In the genomic region with DNA sequence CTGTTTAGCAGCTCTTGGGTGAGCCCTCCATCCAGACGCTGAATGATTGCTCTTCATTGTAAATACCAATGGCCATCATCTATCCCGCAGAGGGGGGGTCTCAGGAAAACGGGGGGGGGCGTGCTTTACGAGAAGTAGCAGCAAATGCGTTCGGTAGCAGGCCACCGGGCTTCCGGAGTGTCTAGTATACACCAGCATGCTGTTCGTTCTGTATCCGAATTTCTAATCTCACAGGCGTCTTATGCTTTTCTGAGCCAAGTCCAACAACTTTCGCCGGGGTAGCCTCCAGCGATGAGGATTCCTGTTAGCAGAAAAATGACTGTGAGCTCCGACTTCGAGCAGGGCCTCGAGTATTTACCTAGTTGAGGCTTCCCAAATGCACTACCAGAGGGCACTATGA, we compare ENCODE assay signal across 8 mouse cellular contexts.
DNase-seq lines count a peak whose midpoint lies in the region; ATAC-seq and TF ChIP-seq lines count a peak whose summit lies in the region.

No protein-coding gene starts in this region.

- H3K4me2 ChIP-seq in intestine, postnatal 0 days (replicated peaks; ENCODE audit: low read depth): peak overlapping the region; percentile 74
- H3K4me2 ChIP-seq in stomach, embryonic 16.5 days (ENCODE audit: low read depth, low read length): peak overlapping the region; percentile 72

- peak overlapping the region; percentile 48; the same call in 1 of the 2 replicates for H3K27ac ChIP-seq in layer of hippocampus, adult 2 months
- no peak overlapping the region for H3K27ac ChIP-seq in intestine, postnatal 0 days (ENCODE audit: low read depth, low read length)
- H3K27ac ChIP-seq in stomach, embryonic 16.5 days (ENCODE audit: low read length): peak overlapping the region; percentile 48; the same call in 1 of the 2 replicates

- no peak for TF ChIP-seq CTCF in layer of hippocampus, adult 2 months (conservative IDR thresholded peaks at IDR 0.05)
- no peak for TF ChIP-seq CTCF in intestine, postnatal 0 days (IDR thresholded peaks at IDR 0.05; ENCODE audit: low read depth)

- H3K36me3 ChIP-seq in intestine, postnatal 0 days (ENCODE audit: control insufficient read depth, insufficient read depth): no peaks in the 10 kb centered on the region
- no peaks in the 10 kb centered on the region for H3K36me3 ChIP-seq in stomach, embryonic 16.5 days (ENCODE audit: control insufficient read depth, insufficient read depth, low read length)

- 17% methylated on average over 18 of the region's 18 CpGs for WGBS in intestine, postnatal 0 days
- 4% methylated on average over 18 of the region's 18 CpGs for WGBS in stomach, embryonic 16.5 days

- H3K9me3 ChIP-seq in intestine, postnatal 0 days (ENCODE audit: control insufficient read depth): no peaks in the 10 kb centered on the region
- no peaks in the 10 kb centered on the region; the same call in 1 of the 2 replicates for H3K9me3 ChIP-seq in stomach, embryonic 16.5 days (replicated peaks; ENCODE audit: control insufficient read depth, low read length)

- DNase-seq in layer of hippocampus, adult 2 months (ENCODE audit: low spot score in 2 of 2): no peak
- DNase-seq in layer of hippocampus, postnatal 10 days (ENCODE audit: low spot score in 2 of 2): no peak
- peak; percentile 30 to 45 for DNase-seq in cerebellum, postnatal 10 days
- DNase-seq in heart, adult 8-10 months (ENCODE audit: low spot score): peak; percentile 22
- DNase-seq in lung, postnatal 36 days: peak; percentile 22

- ATAC-seq in intestine, postnatal 0 days: no peak
- ATAC-seq in stomach, embryonic 16.5 days (ENCODE audit: insufficient read depth, low FRiP score): no peak
- no peak for ATAC-seq in monocyte, adult 5-6 weeks (replicated peaks; ENCODE audit: insufficient number of reproducible peaks, low FRiP score, low TSS enrichment, poor library complexity, severe bottlenecking)

- peak overlapping the region; percentile 48 for H3K4me3 ChIP-seq in layer of hippocampus, adult 2 months
- H3K4me3 ChIP-seq in intestine, postnatal 0 days (ENCODE audit: low read depth, low read length): peak overlapping the region; percentile 43
- H3K4me3 ChIP-seq in stomach, embryonic 16.5 days (replicated peaks; ENCODE audit: low read length): peak overlapping the region; percentile 45

- no peaks in the 10 kb centered on the region for H3K4me1 ChIP-seq in intestine, postnatal 0 days (replicated peaks; ENCODE audit: control insufficient read depth, insufficient read depth, low read length)
- peaks cover 25% of the 10 kb centered on the region for H3K4me1 ChIP-seq in stomach, embryonic 16.5 days (ENCODE audit: control insufficient read depth, insufficient read depth, low read length)

- H3K9ac ChIP-seq in intestine, postnatal 0 days (ENCODE audit: low read depth, low read length): no peak overlapping the region
- peak overlapping the region; percentile 24 for H3K9ac ChIP-seq in stomach, embryonic 16.5 days (ENCODE audit: low read length)

- H3K27me3 ChIP-seq in intestine, postnatal 0 days (replicated peaks; ENCODE audit: control insufficient read depth, insufficient read depth, low read length): 0 out of 2 replicates have a peak, but pooled peaks cover 4% of the 10 kb centered on the region
- H3K27me3 ChIP-seq in stomach, embryonic 16.5 days (ENCODE audit: control insufficient read depth, insufficient read depth, low read length): peaks cover 5% of the 10 kb centered on the region; the same call in 1 of the 2 replicates

Comparison
In these comparisons a context has a peak if more than half of its experiments do, and no peak if none do; other contexts are left out.
1. DNase-seq: peak in cerebellum, postnatal 10 days (2 of 2), heart, adult 8-10 months (single experiment) and lung, postnatal 36 days (single experiment); none in layer of hippocampus, adult 2 months (0 of 2) and layer of hippocampus, postnatal 10 days (0 of 2).
2. Peak in every context shown above with its lines, with median percentiles within 50 percentile points of each other: H3K4me3 ChIP-seq.